Mouse (Mus musculus): ENCODE data around the gene Lpar1.
"Not testable (repeated sequence)": the region's sequence is repeated elsewhere in the genome, so short reads cannot be mapped to it uniquely, and the experiment has no call there.

- TF ChIP-seq CTCF, EP300 (IDR thresholded peaks at IDR 0.05; ENCODE audit: low read depth): not testable (repeated sequence)
Observed at GRCm38 (mm10) chr4:58542656-58543055, 11.0 kb downstream of the Lpar1 start.
